Mouse (Mus musculus): ENCODE data around the gene 1700001C19Rik. TPM values are rescaled to one million over a fixed set of nuclear protein-coding genes. Genes with fewer than 3 reads are reported as not detected.

The 1700001C19Rik gene
- polyA plus RNA-seq (2014; fragmentation: Illumina TruSeq; extraction: RNeasy Lipid Tissue Mini Kit (QIAGEN cat#74804)), result 0.94 TPM

DNA sequence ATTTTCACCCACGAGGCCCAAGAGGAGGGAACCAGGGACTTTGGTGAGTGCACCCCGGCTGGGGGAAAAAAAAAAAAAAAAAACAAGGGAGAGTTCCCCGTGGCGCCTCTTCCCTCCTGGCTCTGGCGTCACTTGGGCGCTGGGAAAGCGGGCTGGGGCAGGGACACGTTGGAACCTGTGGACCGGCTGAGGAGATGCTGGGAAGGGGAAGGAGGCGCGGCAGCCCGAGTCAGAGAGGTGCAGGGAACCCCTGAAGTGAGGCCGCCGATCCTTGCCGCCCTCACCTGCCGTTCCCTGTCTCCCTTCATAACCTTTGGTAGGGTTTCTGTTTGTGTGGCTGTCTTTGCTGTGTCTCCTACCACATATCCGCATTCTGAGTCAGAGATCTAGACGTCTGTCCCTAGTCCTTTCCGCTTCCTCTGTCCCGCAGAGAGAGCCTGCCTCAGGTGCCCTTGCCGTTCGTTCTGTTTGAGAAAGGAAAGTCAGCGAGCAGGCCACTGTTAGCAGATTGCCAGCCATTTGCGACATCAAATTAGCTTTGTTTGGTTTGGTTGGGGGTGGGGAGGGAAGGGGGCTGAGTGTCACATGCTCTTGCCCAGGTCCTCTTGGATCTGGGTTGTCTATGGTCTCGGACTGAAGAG, at the start of gene 1700001C19Rik:
Gene 1700001C19Rik (minus strand): TSS at position 470 of the 641 bp plus-strand sequence.

DNA sequence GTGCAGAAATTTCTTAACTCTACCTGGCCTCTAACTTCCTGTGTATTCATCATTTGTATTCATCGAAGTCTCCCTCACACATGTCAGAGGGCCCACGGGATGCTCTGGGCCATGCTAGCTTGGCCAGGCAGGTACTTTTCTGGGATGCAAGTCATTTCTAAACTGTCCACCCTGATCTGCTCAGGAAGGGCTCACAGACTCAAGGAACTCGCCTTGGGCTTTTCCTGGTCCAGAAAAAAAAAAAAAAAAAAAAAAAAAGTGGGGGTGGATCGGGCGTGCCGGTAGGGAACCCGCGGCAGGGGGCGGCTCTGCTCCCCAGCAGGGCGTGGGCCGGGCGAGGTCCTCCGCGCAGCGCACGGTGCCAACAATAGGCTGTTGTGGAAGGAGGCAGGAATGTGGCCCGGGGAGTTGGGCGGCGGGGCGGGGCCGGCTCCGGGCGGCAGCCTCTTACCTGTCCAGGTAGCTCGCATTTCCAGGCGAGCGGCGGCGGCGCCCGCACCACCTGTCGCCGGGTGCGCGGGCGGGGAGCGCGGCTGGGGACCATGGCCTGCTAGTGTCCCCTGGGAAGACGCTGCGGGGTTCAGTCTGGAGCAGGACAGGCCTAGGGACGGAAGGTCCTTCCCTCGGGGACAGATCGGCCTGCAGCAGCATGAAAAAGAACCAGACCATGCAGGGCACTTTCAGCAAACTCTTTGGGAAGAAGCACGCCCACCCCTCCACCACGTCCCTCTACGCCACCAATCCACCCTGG, 845 bp downstream of the 1700001C19Rik start, which contains the start of gene AI661453:
Gene AI661453 (plus strand): TSS at position 460 of the 751 bp plus-strand sequence.

GRCm38 (mm10) chr17:47400451-47400850, 36.7 kb downstream of the 1700001C19Rik start, which contains the start of gene Guca1a:
TSS of gene Guca1a (minus strand) at chr17:47400584.

GRCm38 (mm10) chr17:47385145-47385544, 52.0 kb downstream of the 1700001C19Rik start, which contains the start of gene Guca1b:
TSS of gene Guca1b (plus strand) at chr17:47385393.

DNA sequence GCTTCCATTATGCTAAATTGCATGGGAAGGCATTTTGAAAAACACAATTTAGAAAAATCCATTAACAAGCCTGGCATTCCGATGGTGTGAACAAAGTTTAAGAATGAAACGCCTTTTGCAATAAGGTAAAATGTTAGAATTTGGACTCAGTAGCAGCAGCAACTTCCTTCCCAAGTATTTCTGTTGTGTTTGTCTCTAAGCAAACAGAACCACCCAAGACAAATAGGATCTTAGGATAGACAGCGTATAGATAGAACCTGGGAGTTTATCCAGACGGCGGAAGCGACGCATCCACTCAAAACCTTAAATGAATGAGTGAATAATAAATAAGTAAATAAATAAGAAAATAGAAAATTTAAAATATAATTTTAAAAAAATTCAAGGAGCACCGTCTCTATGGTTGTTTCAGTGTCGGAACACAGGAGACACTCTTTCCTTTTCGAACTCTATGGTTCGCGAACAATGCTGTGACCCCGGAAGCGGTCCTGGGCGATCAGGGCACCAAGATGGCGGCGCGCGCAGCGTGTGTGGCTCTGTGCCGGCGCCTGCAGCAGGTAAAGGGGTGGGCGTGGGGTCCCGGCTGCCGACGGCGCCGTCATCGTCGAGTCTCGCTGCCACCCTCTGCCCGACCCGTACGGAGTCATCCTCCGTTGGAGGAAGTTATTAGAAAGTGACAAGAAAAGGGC, 68.6 kb downstream of the 1700001C19Rik start, which contains the start of gene Mrps10:
Gene Mrps10 (plus strand): TSS at position 487 of the 686 bp plus-strand sequence.

Other genes with a start within 250 kb of the 1700001C19Rik start
- 45.5 TPM for gene Mrps10, start 68.5 kb downstream of the 1700001C19Rik start, polyA plus RNA-seq (2014; fragmentation: Illumina TruSeq; extraction: RNeasy Lipid Tissue Mini Kit (QIAGEN cat#74804))
- not detected for gene Guca1b, start 52.0 kb downstream of the 1700001C19Rik start, polyA plus RNA-seq (2014; fragmentation: Illumina TruSeq; extraction: RNeasy Lipid Tissue Mini Kit (QIAGEN cat#74804))
- not detected for gene Guca1a, start 36.8 kb downstream of the 1700001C19Rik start, polyA plus RNA-seq (2014; fragmentation: Illumina TruSeq; extraction: RNeasy Lipid Tissue Mini Kit (QIAGEN cat#74804))
- gene AI661453, start 761 bp downstream of the 1700001C19Rik start, polyA plus RNA-seq (2014; fragmentation: Illumina TruSeq; extraction: RNeasy Lipid Tissue Mini Kit (QIAGEN cat#74804)), result not detected
- gene Taf8, start 64.9 kb upstream of the 1700001C19Rik start, polyA plus RNA-seq (2014; fragmentation: Illumina TruSeq; extraction: RNeasy Lipid Tissue Mini Kit (QIAGEN cat#74804)), result 5.6 TPM
- 3.6 TPM for gene Ccnd3, start 67.7 kb upstream of the 1700001C19Rik start, polyA plus RNA-seq (2014; fragmentation: Illumina TruSeq; extraction: RNeasy Lipid Tissue Mini Kit (QIAGEN cat#74804))
- 1.9 TPM for gene Bysl, start 174.1 kb upstream of the 1700001C19Rik start, polyA plus RNA-seq (2014; fragmentation: Illumina TruSeq; extraction: RNeasy Lipid Tissue Mini Kit (QIAGEN cat#74804))
- 11.3 TPM for gene Med20, start 174.2 kb upstream of the 1700001C19Rik start, polyA plus RNA-seq (2014; fragmentation: Illumina TruSeq; extraction: RNeasy Lipid Tissue Mini Kit (QIAGEN cat#74804))
- gene Gm20517, start 174.2 kb upstream of the 1700001C19Rik start, polyA plus RNA-seq (2014; fragmentation: Illumina TruSeq; extraction: RNeasy Lipid Tissue Mini Kit (QIAGEN cat#74804)), result 0.66 TPM
- 7.5 TPM for gene Usp49, start 193.3 kb upstream of the 1700001C19Rik start, polyA plus RNA-seq (2014; fragmentation: Illumina TruSeq; extraction: RNeasy Lipid Tissue Mini Kit (QIAGEN cat#74804))

All from ovary, adult 10 weeks (tissue).